Mouse (Mus musculus) adrenal gland, postnatal 10 days (tissue): ENCODE measurements around the gene Chd5. TPM values are rescaled to one million over a fixed set of nuclear protein-coding genes. Genes with fewer than 3 reads are reported as not detected.

Experiments used
- DNase-seq: peaks from one replicate; pipeline ENCODE4 v3.0.0; 2021; ENCODE audit warnings: mixed read lengths
- long read RNA-seq, 2 experiments: library from polyadenylated mRNA; stranded (forward); transcript quantifications; one replicate each; pipeline ENCODE4 v2.0.0; 2021
- total RNA-seq, 2 experiments: library from RNA; stranded (reverse); gene quantifications; 2 replicates each; pipeline ENCODE4 v1.2.3; 2021

Chd5 gene
- total RNA-seq: 1 to 10 TPM; 8.8 TPM
- long read RNA-seq, experiment 1, partial matches to known transcripts: 1 of 7 reads
- long read RNA-seq, experiment 1, other reads (novel, unspliced or antisense): 6 of 7 reads
- long read RNA-seq, experiment 2, partial matches to known transcripts: 2 of 2 reads
- long read RNA-seq, experiment 2, other reads (novel, unspliced or antisense): 0 of 2 reads

DNA sequence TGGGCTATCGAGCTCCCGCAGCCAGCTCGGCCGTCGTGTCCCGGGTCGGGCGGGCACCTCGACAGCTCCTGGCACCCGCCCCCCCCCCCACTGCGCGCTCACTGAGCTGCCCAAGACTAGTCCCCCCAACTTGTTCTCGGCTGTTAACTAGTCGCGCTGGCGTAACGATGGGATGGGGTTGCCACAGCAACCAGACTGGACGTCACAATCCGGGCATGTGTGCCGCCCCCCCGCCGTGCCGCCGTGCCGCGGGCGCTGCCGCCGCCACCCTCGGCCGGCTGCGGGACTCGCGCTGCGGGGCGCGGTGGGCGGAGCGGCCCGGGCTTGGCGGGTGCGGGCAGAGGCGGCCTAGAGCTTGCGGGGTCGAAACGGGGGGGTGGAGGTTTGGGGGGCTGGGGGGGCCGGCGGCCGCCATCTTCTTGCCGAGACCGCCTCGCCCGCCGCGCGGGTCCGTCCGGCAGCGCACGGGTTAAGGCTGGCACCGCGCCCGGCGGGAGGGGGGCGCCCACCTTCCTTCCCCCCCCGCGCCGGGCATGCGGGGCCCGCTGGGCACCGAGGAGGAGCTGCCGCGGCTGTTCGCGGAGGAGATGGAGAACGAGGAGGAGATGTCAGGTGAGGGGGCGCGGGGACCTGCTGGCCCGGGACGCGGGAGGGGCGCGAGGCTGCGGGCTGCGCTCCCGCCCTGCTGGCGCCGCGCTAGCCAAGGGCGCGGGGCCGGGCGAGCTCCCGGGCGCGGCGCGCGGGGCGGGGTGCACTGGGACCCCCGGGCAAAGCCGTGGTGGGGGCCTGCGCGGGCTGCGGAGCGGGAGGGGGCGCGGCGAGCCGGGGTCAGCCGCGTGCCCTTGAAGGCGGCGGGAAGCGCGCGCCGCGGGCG is at the start of gene Chd5:
TSS of gene Chd5 (plus strand) at position 233 of the 874 bp plus-strand sequence.
- peak; percentile 29 for DNase-seq

- no peak for DNase-seq
These were observed 48.1 kb upstream of the Chd5 start for GRCm38 (mm10) chr4:152290385-152290784.

GRCm38 (mm10) chr4:152290991-152291390 is 47.5 kb upstream of the Chd5 start:
- no peak for DNase-seq

- no peak for DNase-seq
These were observed 46.9 kb upstream of the Chd5 start, which contains the start of gene Hes3 for GRCm38 (mm10) chr4:152291562-152291961. TSS of gene Hes3 (minus strand) at chr4:152291662.

DNA sequence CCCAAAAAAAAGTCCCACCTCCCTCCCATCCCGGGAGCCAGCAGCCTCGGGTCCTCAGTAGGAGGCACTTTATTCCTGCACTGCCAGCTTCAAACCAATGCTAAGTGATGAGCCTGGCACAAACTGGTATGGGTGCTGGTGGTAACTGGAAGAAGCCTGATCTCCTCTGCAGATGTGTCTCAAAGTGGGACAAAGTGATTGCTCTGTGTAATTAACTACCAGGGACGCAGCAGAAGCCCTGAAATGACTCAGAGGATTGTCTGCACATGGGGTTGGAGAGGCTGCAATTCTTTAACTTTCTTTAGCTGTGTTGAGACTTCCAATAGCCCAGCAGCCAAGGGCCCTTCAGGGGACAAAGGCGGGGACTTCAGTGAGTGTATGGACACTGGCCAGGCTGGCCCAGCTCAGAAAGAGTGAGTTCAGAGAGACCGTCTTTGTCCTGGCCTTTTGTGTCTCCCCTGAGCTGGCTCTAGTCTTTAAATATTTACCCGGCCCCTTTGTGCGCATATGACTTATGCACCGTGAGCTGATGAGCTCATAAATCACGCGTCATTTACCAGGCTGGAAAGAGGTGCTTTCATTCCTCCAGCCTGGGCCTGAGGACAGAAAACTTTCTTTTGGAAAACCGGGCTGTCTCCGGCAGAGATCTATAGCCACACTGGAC is 46.2 kb upstream of the Chd5 start:
- DNase-seq: no peak

DNA sequence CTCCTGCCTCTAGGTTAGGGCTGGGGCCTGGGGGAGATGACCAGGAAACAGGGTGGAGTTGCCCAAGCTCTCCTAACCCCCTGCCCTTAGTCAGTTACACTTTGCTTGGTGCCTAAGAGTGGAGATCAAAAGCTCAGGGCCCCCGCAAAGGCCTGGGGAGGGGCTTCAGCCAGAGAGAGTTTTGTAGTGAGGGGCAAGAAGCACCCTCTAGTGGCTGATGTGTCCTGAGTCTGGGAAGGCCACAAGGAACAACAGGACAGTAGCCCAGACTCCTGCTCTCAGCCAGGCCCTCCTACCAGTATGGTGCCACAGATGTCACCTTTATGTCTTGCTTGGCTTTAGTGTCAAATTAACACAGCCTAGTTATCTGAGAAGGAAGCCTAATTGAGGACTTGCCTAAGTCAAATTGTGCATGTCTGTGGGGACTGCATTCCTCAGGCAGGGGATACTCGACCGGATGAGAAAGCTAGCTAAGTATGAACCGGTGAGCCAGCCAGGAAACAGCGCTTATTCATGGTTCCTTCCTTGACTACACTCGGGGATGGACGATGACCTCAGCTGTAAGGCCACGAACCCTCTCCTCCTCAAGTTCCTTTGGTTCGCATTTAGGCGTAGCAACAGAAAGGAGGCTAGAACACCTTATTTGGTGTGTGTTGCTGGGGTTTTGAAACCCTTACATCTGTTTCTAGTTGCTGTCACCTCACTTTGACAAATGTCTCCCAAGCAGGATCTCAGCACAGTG is 44.1 kb upstream of the Chd5 start:
- no peak for DNase-seq

- no peak for DNase-seq
These were observed 42.5 kb upstream of the Chd5 start for GRCm38 (mm10) chr4:152295916-152296315.

GRCm38 (mm10) chr4:152296371-152296770 is 42.1 kb upstream of the Chd5 start:
- no peak for DNase-seq

- peak; percentile 100 for DNase-seq
These were observed 41.3 kb upstream of the Chd5 start, which contains the start of gene Icmt for GRCm38 (mm10) chr4:152296874-152297861. TSS of gene Icmt (plus strand) at chr4:152297227.

- no peak for DNase-seq
These were observed 39.6 kb upstream of the Chd5 start for GRCm38 (mm10) chr4:152298836-152299235.

DNA sequence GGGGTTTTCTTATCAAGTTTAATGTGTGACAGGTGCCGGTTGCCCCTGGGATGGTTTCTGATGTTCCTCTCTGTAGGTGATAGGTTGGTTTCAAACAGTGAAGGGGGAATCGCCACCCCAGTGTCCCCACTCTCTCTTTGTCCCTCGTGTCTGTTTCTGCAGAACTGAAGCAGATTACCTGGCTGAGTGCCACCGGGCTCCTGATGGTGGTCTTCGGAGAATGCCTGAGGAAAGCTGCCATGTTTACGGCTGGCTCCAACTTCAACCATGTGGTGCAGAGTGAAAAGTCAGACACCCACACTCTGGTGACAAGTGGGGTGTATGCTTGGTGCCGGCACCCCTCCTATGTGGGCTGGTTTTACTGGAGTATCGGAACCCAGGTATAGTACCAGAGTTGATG is 38.1 kb upstream of the Chd5 start:
- DNase-seq: no peak

DNA sequence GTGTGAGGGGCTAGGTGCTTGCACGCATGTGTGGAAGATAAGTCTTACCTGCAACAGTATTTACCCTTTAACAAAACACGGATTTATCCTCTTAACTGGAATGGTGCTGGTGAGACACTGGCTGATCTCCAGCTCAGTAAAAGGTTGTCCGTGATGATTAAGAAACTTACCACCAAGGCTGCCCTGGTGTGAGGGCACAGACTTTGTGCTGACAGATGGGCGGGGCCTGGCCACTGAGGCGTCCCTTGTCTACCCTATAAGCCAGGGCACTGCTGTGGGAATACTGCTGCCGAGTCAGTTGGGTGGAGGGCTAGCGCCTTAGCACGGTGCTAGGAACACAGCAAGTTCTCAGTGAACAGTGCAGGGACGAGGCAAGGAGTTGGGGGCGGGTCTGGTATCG is 36.4 kb upstream of the Chd5 start:
- DNase-seq: no peak

GRCm38 (mm10) chr4:152303172-152303571 is 35.3 kb upstream of the Chd5 start:
- DNase-seq: no peak

DNA sequence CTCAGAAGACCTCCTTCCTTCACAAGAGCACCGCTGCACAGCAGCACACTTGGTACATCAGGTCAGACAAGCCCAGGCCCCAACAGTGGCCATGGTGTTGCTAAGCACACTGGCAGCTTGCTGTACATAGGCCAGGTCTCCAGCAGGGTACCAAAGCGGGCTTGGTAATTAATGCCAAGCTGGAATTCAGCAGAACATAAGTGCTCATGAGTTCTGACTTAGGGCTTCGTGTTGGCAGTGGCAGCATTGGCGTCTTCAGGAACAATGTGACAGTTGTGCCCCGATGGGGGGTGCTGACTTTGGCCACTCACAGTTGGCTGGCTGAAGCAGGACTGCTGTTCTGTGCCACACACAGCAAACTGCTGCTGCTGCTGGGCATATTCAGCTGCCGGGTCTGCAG is 33.8 kb upstream of the Chd5 start:
- no peak for DNase-seq

DNA sequence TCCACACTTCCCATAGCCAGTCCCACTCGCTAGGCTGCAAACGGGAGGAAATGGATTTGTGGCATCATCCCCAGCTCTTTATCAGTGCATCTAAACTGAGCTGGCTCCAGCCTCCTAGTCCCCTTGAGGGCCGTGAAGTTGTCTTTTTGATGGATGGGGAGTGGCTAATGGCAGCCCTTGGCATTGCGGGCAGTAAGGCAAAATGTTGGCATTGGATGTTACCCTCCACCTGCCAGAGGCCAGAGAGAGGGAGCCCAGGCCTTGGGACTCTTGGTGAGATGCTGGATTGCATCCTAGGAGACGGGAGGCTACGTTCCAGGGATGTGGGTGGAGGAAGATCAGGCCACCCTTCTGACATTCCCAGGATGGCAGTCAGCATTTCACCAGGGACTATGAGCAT is 32.5 kb upstream of the Chd5 start:
- DNase-seq: no peak

GRCm38 (mm10) chr4:152307542-152307941 is 30.9 kb upstream of the Chd5 start:
- peak; percentile 47 for DNase-seq

GRCm38 (mm10) chr4:152312186-152312585 is 26.3 kb upstream of the Chd5 start:
- DNase-seq: no peak

DNA sequence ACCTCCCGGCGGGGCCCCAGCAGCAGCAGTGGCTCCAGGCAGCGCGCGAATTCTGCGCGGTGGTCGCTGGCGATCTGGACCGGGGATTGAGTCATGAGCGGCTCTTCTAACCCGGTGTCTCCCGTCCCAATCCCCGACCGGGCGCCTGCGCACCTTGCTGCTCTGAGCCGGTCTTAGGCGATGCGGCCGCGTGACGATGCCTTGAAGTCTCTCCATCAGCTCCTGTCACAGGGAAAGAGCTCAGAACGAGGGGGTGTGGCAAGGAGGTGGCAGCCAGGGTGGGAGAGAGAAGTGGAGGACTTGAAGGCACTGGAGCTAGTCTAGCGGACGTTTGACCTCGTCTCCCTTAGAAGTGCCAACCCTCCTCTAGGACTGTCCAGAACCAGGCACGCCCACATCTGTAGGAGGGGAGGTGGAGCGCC is 25.2 kb upstream of the Chd5 start:
- DNase-seq: peak; percentile 33

DNA sequence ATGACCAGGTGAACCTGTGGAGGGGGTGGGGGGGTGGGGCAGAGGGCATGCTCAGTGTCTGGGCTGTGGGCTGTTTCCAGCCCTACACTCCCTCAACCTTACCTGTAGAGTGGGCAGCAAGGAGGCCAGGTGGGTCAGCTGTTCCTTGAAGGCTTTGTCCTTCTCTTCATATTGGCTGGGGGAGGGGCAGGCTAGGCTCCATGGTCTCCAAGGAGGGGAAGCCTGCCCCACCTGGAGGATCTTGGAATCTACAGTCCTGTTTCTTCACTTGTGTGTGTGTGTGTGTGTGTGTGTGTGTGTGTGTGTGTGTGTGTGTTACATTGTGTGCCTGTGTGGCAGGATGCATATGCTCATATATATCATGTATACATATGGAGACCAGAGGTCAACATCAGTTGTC is 24.5 kb upstream of the Chd5 start:
- DNase-seq: no peak

DNA sequence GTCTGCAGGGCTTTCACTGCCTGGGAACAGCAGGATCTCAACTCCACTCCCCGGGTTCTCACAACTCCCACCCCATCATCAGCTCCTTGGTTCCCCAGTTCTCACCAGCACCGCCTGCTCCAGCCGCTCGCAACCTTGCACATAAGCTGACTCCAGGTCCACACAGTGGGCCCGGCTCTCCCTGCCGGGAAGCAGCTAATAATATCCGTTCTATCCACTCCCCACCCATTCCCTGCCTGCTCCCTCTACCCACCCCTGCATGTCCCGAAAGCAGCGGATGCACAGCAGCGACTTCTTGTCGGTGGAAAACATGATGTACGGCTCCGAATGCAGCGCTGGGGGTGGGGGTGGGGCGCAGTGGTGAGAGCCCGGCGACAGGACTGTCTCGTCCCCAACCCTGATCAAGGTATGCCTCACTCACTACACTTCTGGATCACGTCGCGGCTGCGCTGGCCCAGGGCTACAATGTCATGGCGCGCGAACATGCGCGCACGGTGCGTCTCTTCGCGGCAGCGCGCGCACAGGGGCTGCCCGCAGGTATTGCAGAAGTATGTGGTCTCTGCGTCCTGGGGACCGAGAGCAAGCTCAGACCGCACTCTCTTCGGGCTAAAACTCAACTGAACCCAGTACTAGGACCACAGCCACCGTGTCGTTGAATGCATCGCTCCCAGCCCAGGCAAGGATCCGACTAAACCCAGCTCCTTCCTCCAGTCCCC is 22.8 kb upstream of the Chd5 start:
- DNase-seq: no peak
